Mouse (Mus musculus): ENCODE measurements around the gene Gm12184. TPM values are rescaled to one million over a fixed set of nuclear protein-coding genes. Genes with fewer than 3 reads are reported as not detected.
"Not testable (repeated sequence)": the region's sequence is repeated elsewhere in the genome, so short reads cannot be mapped to it uniquely, and the experiment has no call there.

Gm12184 gene
- polyA plus RNA-seq, 1 experiment from 2014 or later = 4.4 TPM

GRCm38 (mm10) chr11:48851270-48851995 is 25.0 kb upstream of the Gm12184 start:
- Histone ChIP-seq H3K27me3 (replicated peaks; ENCODE audit: insufficient read depth, low read length) (no peaks in the 10 kb centered on the region), H3K4me2 (replicated peaks; ENCODE audit: low read depth, low read length) (no peak overlapping the region), H3K36me3 (ENCODE audit: insufficient read depth, low read length) (no peaks in the 10 kb centered on the region), H3K27ac (ENCODE audit: low read length) (no peak overlapping the region), H3K4me1 (ENCODE audit: insufficient read depth, low read depth, low read length) (0 out of 2 replicates have a peak, but pooled peaks cover 5% of the 10 kb centered on the region), H3K9ac (replicated peaks; ENCODE audit: low read depth) (no peak overlapping the region), H3K4me3 (ENCODE audit: low read depth, low read length) (no peak overlapping the region), H3K9me3 (ENCODE audit: low read length) (no peaks in the 10 kb centered on the region)
- 81% methylated on average over 4 of the region's 4 CpGs for WGBS
- TF ChIP-seq CTCF (IDR thresholded peaks at IDR 0.05) = peak; percentile 50
- no peak for TF ChIP-seq EP300 (IDR thresholded peaks at IDR 0.05)
- ATAC-seq (no peak), DNase-seq (ENCODE audit: low spot score) (no peak)

DNA sequence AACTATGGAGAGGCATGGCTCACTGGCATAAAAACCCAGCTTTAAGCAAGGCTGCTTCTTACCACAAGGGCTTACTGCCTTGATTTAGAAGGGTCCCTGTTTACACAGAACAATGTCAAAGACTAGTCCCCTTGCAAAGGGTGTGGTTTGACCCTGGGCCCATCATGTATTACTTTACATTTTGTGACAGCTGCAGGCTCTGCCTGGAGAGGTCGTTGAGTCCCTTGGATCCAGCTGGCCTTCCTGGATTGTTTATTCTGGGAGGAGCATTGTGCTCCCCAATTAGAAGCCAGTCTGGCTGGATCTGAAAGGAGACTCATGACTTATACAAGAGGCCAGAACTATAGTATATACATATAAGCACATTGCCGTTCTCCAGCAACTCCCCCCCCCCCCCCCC is 23.8 kb upstream of the Gm12184 start:
- no peaks in the 10 kb centered on the region for H3K36me3 ChIP-seq (ENCODE audit: insufficient read depth, low read length)
- WGBS = 23% methylated on average over 2 of the region's 2 CpGs
- no peak for ATAC-seq
- H3K9me3 ChIP-seq (ENCODE audit: low read length) = no peaks in the 10 kb centered on the region
- H3K27me3 ChIP-seq (replicated peaks; ENCODE audit: insufficient read depth, low read length) = no peaks in the 10 kb centered on the region
- H3K4me3 ChIP-seq (ENCODE audit: low read depth, low read length) = no peak overlapping the region
- no peak overlapping the region for H3K9ac ChIP-seq (replicated peaks; ENCODE audit: low read depth)
- H3K27ac ChIP-seq (ENCODE audit: low read length) = no peak overlapping the region
- 0 out of 2 replicates have a peak, but pooled peaks cover 5% of the 10 kb centered on the region for H3K4me1 ChIP-seq (ENCODE audit: insufficient read depth, low read depth, low read length)
- TF ChIP-seq EP300 (IDR thresholded peaks at IDR 0.05) (no peak), CTCF (IDR thresholded peaks at IDR 0.05) (no peak)
- no peak for DNase-seq (ENCODE audit: low spot score)
- H3K4me2 ChIP-seq (replicated peaks; ENCODE audit: low read depth, low read length) = no peak overlapping the region; the same call in 1 of the 2 replicates

- Histone ChIP-seq H3K27me3 (replicated peaks; ENCODE audit: insufficient read depth, low read length) (no peaks in the 10 kb centered on the region), H3K27ac (ENCODE audit: low read length) (no peak overlapping the region), H3K4me1 (ENCODE audit: insufficient read depth, low read depth, low read length) (no peaks in the 10 kb centered on the region), H3K9ac (replicated peaks; ENCODE audit: low read depth) (no peak overlapping the region), H3K4me2 (replicated peaks; ENCODE audit: low read depth, low read length) (no peak overlapping the region), H3K4me3 (ENCODE audit: low read depth, low read length) (no peak overlapping the region), H3K9me3 (ENCODE audit: low read length) (no peaks in the 10 kb centered on the region), H3K36me3 (ENCODE audit: insufficient read depth, low read length) (no peaks in the 10 kb centered on the region)
- 68% methylated on average over 5 of the region's 5 CpGs for WGBS
- ATAC-seq (no peak), DNase-seq (ENCODE audit: low spot score) (no peak)
- no peak for TF ChIP-seq CTCF (IDR thresholded peaks at IDR 0.05)
- TF ChIP-seq EP300 (IDR thresholded peaks at IDR 0.05) = no peak
Measured at GRCm38 (mm10) chr11:48846881-48847280, 20.4 kb upstream of the Gm12184 start.

GRCm38 (mm10) chr11:48846362-48846761 is 19.9 kb upstream of the Gm12184 start:
- peak; percentile 4; the same call in 1 of the 2 replicates for TF ChIP-seq CTCF (IDR thresholded peaks at IDR 0.05)
- H3K4me2 ChIP-seq (replicated peaks; ENCODE audit: low read depth, low read length); H3K4me1 ChIP-seq (ENCODE audit: insufficient read depth, low read depth, low read length); H3K9me3 ChIP-seq (ENCODE audit: low read length); H3K27ac ChIP-seq (ENCODE audit: low read length); H3K36me3 ChIP-seq (ENCODE audit: insufficient read depth, low read length); H3K4me3 ChIP-seq (ENCODE audit: low read depth, low read length); ATAC-seq; H3K9ac ChIP-seq (replicated peaks; ENCODE audit: low read depth); DNase-seq (ENCODE audit: low spot score); H3K27me3 ChIP-seq (replicated peaks; ENCODE audit: insufficient read depth, low read length): not testable (repeated sequence)
- WGBS = 80% methylated on average over 2 of the region's 2 CpGs

DNA sequence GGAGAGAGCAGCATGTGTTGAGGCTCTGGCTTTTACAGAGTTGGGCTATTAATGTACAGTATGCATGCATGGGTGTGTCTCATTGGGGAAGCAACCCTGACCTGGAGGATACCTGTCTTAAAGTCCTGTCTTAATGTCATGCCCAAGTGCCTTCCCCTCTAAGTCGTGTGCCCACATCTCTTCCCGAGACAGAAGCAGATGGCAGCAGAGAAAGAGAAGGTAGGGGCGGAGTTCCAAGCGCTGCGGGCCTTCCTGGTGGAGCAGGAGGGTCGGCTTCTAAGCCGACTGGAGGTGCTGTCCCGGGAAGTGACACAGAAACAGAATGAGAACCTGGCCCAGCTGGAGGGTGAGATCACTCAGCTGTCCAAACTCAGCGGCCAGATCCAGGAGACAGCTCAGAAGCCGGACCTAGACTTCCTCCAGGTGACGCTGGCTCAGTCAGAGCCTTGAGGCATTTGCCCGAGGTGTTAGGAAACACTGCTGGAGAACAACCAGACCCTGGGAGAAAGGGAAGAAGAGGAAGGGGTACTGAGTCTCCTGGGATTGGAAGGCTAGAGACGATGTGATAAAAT is 18.9 kb upstream of the Gm12184 start:
- DNase-seq (ENCODE audit: low spot score) (no peak), ATAC-seq (no peak)
- H3K36me3 ChIP-seq (ENCODE audit: insufficient read depth, low read length) = no peaks in the 10 kb centered on the region
- H3K9ac ChIP-seq (replicated peaks; ENCODE audit: low read depth) = no peak overlapping the region
- no peak overlapping the region for H3K4me3 ChIP-seq (ENCODE audit: low read depth, low read length)
- no peaks in the 10 kb centered on the region for H3K9me3 ChIP-seq (ENCODE audit: low read length)
- 21% methylated on average over 13 of the region's 13 CpGs for WGBS
- no peak overlapping the region for H3K27ac ChIP-seq (ENCODE audit: low read length)
- no peaks in the 10 kb centered on the region for H3K4me1 ChIP-seq (ENCODE audit: insufficient read depth, low read depth, low read length)
- H3K4me2 ChIP-seq (replicated peaks; ENCODE audit: low read depth, low read length) = no peak overlapping the region
- no peak for TF ChIP-seq CTCF (IDR thresholded peaks at IDR 0.05)
- TF ChIP-seq EP300 (IDR thresholded peaks at IDR 0.05) = no peak
- H3K27me3 ChIP-seq (replicated peaks; ENCODE audit: insufficient read depth, low read length) = no peaks in the 10 kb centered on the region

- Histone ChIP-seq H3K4me1 (ENCODE audit: insufficient read depth, low read depth, low read length) (no peaks in the 10 kb centered on the region), H3K9me3 (ENCODE audit: low read length) (no peaks in the 10 kb centered on the region), H3K27ac (ENCODE audit: low read length) (no peak overlapping the region), H3K36me3 (ENCODE audit: insufficient read depth, low read length) (no peaks in the 10 kb centered on the region), H3K27me3 (replicated peaks; ENCODE audit: insufficient read depth, low read length) (no peaks in the 10 kb centered on the region), H3K4me2 (replicated peaks; ENCODE audit: low read depth, low read length) (no peak overlapping the region), H3K9ac (replicated peaks; ENCODE audit: low read depth) (no peak overlapping the region), H3K4me3 (ENCODE audit: low read depth, low read length) (no peak overlapping the region)
- 60% methylated on average over 6 of the region's 6 CpGs for WGBS
- DNase-seq (ENCODE audit: low spot score) (no peak), ATAC-seq (no peak)
- no peak for TF ChIP-seq CTCF (IDR thresholded peaks at IDR 0.05)
- TF ChIP-seq EP300 (IDR thresholded peaks at IDR 0.05) = no peak
Measured at GRCm38 (mm10) chr11:48844309-48844708, 17.9 kb upstream of the Gm12184 start.
